Mouse (Mus musculus): ENCODE measurements around the gene Slfn8.
"Not testable (repeated sequence)": the region's sequence is repeated elsewhere in the genome, so short reads cannot be mapped to it uniquely, and the experiment has no call there.

Slfn8 gene

DNA sequence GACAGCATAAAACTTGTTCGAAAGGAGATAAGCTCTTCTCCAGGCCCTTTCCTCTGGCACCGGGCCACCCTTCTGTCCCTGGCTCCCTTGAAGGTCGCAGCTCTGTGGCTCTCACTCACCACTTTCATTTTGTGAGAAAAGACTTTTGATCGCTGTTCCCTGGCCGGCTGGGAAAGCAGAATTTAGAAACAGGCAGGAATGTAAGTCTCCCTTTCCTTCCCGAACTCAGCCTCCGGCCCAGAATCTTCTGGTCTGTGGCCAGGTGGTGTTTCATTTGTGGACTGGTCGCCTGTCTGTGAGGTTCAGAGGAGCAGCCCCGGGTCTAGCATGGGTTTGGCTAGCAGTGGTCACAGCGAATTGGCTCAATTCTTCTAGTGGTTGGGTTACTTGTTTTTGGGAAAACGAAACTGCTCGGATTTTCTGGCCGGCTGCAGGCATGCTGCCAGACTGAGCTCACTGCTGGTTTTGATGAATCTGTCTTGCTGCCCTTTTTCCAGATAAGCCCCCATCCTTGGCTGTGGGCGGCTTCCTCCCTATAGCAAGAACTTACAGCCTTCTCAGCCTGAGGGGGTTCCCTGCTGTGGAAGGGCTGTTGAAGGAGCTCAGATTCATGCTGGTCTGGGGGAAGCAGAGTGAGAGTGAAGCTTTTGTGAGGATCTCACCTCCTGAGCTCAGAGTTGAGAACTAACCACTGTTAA lies 29.0 kb downstream of the Slfn8 start, which contains the start of gene Slfn9:
Gene Slfn9, minus strand, starts transcription at position 362 of the 698 bp plus-strand sequence.
- DNase-seq (ENCODE audit: extremely low spot score, low read depth, low spot score): no peak

- DNase-seq (ENCODE audit: extremely low spot score, low read depth, low spot score): not testable (repeated sequence)
Observed at GRCm38 (mm10) chr11:82990612-82991385, 29.8 kb downstream of the Slfn8 start.

DNA sequence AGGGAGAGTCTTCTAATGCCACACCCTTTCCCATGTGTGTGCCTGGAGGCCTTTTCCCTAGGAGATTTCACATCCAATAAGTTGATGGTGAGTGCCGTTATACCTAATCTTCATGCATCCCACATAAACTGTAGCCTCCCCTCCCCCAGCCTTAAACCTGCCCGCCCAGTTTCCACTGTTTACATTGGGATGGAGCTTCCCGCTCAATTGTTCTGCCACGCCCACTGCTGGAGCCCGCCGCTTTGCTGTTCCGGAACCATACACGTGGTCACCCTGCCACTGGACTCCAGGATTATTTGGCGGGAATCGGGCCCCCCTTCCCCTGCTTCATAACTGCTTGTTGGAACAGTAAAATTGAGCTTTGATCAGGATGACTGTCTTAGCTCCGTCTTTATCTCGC lies 31.3 kb downstream of the Slfn8 start:
- DNase-seq (ENCODE audit: extremely low spot score, low read depth, low spot score): no peak

DNA sequence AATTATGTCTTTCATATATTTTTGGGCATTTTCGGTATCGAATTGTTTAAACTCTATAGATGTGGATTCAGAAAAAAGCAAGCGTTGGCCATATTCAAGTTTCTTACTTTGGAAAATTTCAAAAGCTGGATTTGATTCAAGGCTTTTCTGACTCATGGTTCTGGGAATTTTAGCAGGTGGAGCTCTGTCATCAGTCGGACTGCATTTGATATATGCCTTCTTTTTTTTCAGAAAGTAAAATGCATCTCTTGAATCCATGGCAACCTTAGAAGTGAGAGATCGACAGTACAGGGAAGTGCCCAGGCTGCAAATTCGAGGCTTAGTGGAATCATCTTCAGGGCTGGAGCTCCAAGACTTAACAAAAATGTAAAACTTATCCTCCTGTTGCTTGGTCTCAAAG lies 33.0 kb downstream of the Slfn8 start:
- DNase-seq (ENCODE audit: extremely low spot score, low read depth, low spot score): no peak

GRCm38 (mm10) chr11:82983193-82983592 lies 37.4 kb downstream of the Slfn8 start:
- DNase-seq (ENCODE audit: extremely low spot score, low read depth, low spot score): no peak

GRCm38 (mm10) chr11:82982409-82982808 lies 38.2 kb downstream of the Slfn8 start:
- DNase-seq (ENCODE audit: extremely low spot score, low read depth, low spot score): not testable (repeated sequence)

DNA sequence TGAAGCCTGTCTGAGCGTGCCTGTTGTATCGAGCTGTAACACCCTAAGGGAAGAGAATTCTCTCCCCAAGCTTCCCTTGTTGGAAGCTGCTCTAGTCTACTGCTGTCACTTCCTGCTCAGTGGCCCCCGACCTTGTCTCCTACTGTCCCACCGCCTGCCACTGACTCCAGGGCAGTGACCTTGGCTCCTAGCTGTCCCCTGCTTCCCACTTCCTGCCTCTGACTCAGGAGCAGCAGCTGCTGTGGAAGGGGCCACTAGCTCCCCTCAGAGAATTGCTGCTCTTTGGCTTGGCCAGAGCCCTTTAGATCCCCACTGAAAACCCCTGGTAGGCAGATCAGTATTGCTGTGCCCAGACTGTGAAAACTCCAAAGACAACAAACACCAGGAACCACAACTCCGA lies 46.7 kb downstream of the Slfn8 start:
- no peak for DNase-seq (ENCODE audit: extremely low spot score, low read depth, low spot score)

DNA sequence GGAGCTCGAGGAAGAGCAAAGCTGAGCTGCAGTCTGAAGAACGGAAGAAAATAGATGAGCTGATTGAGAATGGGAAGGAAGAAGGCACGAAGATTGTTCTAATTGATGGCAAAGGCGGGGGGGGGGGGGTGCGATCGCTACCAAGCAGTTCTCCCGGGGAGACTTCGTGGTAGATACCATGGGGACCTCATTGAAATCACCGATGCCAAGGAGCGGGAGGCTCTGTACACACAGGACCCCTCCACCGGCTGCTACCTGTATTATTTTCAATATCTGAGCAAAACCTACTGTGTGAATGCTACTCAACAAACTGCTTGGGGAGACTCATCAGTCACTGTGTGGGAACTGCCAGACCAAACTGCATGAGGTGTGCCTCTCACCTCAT lies 49.0 kb downstream of the Slfn8 start:
- no peak for DNase-seq (ENCODE audit: extremely low spot score, low read depth, low spot score)

GRCm38 (mm10) chr11:82970712-82971589 lies 49.7 kb downstream of the Slfn8 start:
- DNase-seq (ENCODE audit: extremely low spot score, low read depth, low spot score): no peak

DNA sequence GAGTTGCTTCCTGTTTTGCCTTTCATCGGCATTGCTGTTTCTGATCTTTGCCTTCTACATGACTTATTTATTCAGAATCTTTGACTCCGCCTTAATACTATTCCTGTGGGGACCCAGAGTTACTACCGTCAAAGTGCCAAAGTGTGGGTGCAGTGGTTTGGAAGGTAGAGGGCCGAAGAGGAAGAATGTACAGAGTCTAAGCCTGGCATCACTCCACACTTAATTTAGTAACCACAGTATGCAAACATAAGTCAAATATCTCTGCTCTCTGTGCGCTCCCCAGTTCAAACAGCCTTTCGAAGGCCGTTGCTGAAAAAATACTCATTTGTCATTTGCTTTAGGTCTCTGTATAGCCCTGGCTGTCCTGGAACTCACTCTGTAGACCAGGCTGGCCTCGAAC lies 58.4 kb downstream of the Slfn8 start:
- no peak for DNase-seq (ENCODE audit: extremely low spot score, low read depth, low spot score)

DNA sequence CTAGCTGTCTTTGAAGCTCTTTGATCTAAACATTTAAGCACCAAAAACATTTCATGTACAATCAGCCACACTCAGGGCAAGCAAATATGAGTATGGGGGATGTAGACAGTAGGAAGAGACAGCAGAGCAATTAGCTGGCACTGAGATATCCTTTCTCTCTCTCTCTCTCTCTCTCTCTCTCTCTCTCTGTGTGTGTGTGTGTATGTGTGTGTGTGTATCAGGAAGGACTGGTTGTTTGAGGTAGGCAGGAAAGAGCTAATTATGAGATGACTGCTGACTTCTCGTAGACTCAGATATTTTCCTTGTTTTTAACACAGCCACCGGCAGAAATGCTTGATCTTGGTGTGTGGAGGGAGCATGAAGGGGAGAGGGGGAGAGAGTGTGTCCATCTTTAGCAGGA lies 58.9 kb downstream of the Slfn8 start:
- DNase-seq (ENCODE audit: extremely low spot score, low read depth, low spot score): no peak

- no peak for DNase-seq (ENCODE audit: extremely low spot score, low read depth, low spot score)
Observed at GRCm38 (mm10) chr11:82959613-82960012, 61.0 kb downstream of the Slfn8 start.

DNA sequence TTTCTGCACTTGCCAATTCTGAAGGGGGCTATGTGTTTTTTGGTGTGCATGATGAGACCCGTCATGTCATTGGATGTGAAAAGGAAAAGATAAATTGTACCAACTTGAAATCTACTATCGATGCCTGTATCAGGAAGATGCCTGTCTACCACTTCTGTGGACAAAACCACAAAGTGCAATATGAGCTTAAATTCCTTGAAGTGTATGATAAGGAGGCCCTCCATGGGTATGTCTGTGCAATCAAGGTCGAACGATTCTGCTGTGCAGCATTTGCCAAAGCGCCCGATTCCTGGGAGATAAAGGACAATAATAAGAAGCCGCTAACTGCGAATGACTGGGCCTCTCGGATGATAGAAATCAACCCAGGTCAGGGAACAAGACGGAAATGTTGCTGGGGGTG lies 63.7 kb downstream of the Slfn8 start:
- DNase-seq (ENCODE audit: extremely low spot score, low read depth, low spot score): no peak

DNA sequence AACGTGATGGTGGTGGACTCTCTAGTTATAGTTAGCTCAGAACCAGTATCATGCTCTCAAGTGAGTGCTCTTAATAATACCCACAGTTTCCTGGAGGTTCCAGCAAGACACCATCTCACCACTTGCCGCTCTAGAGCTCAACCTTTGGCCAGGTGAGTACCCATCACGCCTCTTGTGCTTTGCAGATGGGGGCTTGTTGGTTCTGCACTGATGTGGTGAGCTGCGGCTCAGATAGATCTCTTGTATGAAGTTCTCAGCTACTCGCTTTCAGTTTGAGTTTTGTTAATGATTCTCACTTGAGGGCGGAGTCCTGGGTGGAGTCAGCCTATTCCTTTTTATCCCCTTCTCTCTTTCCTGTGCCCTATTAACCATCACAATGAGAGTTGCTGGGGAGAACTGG lies 66.0 kb downstream of the Slfn8 start:
- no peak for DNase-seq (ENCODE audit: extremely low spot score, low read depth, low spot score)

- no peak for DNase-seq (ENCODE audit: extremely low spot score, low read depth, low spot score)
Observed at GRCm38 (mm10) chr11:82952612-82953542, 67.7 kb downstream of the Slfn8 start.
